Mouse (Mus musculus): ENCODE measurements around the gene Pip4k2a. TPM values are rescaled to one million over a fixed set of nuclear protein-coding genes. Genes with fewer than 3 reads are reported as not detected.

Pip4k2a gene
- total RNA-seq, 2 experiments from 2014 or later: 51.5 to 56.6 TPM

DNA sequence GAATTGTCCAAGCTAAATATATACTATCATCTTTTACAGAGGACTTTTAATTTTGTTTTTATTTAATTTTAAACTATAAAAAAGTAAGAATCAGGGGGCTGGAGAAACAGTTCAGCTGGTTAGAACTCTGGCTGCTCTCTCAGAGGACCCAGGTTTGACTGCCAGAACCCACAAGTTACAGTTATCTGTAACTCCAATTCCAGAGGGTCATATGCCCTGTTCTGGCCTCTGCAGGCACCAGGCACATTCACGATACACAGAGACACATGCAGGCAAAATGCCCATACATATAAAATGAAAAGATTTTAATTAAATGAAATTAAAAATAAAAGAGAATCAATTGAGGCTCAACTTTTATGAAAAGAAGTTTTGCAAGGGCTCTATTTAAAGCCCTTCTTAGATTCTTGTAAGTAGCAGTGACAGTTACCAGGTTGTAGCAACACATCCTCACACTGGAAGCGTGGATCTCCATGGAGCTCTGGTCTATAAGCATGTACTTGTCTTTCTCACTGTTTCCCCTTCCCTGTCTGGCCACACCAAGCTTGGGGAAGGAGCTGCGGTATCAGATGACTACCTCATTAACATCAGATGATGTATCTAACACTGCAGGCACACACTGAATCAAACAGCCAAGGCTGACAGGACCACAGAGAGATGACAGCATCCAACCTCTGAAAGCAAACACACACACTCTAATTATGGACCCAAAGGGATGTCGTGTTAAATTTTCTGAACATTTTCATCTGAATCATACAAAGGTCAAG is 22.9 kb downstream of the Pip4k2a start:
- no peak overlapping the region for H3K4me3 ChIP-seq
- no peak for DNase-seq (ENCODE audit: low spot score in 2 of 2)
- no peak for TF ChIP-seq CTCF (conservative IDR thresholded peaks at IDR 0.05)
- H3K27ac ChIP-seq: no peak overlapping the region

DNA sequence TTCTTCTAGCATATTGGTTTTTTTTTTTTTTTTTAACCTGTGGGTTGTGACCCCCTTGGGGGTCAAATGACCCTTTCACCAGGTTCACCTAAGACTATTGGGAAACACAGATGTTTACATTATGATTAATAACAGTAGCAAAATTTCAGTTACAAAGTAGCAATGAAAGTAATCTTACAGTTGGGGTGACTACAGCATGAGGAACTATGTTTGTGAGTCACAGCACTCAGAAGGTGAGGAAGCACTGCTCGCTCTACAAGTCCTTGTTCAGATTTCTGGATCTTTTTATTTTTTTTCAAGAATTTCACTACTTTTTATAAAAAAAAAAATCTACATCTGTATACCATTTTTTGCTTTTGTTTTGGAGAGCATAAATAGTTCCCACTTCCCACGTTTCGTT is 26.4 kb downstream of the Pip4k2a start:
- no peak for TF ChIP-seq CTCF (conservative IDR thresholded peaks at IDR 0.05)
- no peak for DNase-seq (ENCODE audit: low spot score in 2 of 2)
- Histone ChIP-seq H3K4me3 (no peak overlapping the region), H3K27ac (no peak overlapping the region)

DNA sequence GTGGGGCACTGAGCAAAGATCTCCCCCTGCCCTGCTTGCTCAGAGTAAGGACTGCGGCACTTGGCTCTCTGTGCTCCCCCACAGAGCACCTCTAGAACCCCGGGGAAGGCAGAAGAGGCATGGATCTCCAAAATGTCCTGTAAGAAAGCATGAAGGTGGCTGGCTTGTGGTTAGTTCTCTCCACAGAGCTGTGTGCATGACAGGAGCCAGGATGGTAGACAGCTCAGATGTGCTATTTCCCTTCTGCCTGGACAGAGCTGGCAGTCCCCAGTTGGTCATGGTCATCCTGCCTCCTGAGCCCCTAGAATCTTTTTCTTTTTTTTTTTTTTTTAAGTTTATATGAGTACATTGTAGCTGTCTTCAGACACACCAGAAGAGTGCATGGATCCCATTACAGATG is 27.5 kb downstream of the Pip4k2a start:
- DNase-seq (ENCODE audit: low spot score in 2 of 2): no peak
- Histone ChIP-seq H3K4me3 (no peak overlapping the region), H3K27ac (no peak overlapping the region)
- no peak for TF ChIP-seq CTCF (conservative IDR thresholded peaks at IDR 0.05)

DNA sequence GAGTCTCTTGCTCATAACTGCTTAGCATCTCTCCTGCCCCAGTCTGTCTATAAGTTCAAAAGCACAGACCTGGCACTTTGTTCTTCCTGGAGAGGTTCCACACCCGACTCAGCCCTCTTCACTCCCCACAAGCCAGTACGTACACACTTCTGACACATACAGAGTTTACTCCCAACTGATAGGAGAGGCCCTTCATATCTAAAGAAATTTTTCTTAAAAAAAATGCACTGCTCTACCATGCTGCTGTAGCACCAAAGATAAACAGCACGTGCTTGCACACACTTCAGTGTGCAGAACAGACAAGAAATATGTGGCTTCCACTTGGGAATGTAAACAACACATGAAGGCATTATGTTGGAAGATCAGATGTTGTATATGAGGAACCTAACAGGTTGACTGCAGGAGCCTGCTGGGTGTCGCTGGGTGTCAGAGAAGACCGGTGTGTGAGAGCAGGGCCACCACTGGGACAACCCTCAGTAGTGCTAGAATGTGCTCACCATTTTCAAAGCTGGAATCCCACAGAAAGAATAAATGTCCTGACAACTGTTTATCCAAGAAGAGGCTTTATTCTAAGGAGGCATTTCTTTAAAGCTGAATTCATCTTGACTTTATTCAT is 28.8 kb downstream of the Pip4k2a start:
- TF ChIP-seq CTCF (conservative IDR thresholded peaks at IDR 0.05): no peak
- no peak for DNase-seq (ENCODE audit: low spot score in 2 of 2)
- Histone ChIP-seq H3K4me3 (no peak overlapping the region), H3K27ac (no peak overlapping the region)

DNA sequence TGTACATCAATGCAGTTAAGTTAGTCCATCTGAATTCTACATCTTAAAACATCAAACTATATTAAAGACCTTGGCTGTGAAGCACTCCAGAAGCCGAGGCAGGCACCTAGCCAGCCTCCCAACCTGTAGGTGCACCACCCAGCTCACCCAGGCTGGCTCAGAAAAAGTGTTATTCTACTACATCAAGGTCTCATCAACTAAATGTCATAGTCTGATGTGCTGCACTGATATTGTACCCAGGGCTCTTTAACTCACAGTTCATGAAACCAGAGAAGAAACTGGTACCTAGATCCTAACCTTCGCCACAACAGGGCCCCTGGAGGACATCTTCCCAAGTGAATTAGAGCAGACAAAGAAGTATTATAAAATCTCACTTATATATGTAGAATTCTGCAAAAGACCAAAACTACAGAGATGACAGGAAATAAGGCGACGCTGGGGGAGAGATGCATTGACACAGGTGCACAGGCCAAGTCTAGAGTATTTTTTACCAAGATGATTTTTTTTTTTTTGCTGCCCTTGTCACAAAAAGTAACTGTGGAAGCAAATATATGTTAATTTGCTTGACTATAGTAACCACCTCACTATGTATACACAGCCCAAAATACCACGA is 30.4 kb downstream of the Pip4k2a start:
- H3K27ac ChIP-seq: no peak overlapping the region
- no peak overlapping the region for H3K4me3 ChIP-seq
- DNase-seq (ENCODE audit: low spot score in 2 of 2): no peak
- no peak for TF ChIP-seq CTCF (conservative IDR thresholded peaks at IDR 0.05)

DNA sequence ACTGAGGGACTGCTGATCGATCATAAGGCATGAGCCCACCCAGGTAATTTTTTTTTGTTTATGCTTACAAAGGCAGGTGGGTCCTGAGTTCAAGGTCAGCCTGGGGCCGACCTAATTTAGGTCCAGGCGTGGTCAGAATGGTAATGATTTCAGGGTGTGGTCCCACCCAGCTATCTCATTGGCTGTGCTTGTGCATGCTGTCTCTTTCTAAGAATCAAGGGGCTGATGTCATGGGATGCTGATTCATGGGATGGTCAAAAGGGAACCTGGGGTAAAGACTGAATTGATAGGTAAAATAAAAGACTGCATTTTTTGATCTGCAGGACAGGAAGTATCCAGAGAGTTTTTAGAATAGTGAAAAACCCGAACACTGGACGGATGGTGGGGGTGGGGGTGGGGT is 31.4 kb downstream of the Pip4k2a start:
- Histone ChIP-seq H3K27ac (no peak overlapping the region), H3K4me3 (no peak overlapping the region)
- TF ChIP-seq CTCF (conservative IDR thresholded peaks at IDR 0.05): no peak
- DNase-seq (ENCODE audit: low spot score in 2 of 2): no peak

DNA sequence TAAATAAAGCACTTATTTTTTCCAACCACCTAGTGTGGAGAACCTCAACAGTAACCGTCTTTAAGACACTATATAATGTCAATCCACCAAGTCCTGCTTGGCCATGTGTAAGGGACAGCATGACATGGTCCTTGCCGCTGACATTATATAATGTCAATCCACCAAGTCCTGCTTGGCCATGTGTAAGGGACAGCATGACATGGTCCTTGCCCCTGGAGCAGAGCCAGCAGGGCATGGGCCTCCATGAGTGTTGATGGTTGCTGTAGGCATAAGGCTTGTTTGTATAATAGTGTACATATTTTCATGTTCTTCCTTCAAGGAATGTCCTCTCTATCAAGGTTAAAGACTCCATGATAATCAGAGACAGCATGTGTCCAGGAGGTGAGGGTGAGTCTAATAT is 32.0 kb downstream of the Pip4k2a start:
- TF ChIP-seq CTCF (conservative IDR thresholded peaks at IDR 0.05): no peak
- no peak for DNase-seq (ENCODE audit: low spot score in 2 of 2)
- H3K4me3 ChIP-seq: no peak overlapping the region
- no peak overlapping the region for H3K27ac ChIP-seq

DNA sequence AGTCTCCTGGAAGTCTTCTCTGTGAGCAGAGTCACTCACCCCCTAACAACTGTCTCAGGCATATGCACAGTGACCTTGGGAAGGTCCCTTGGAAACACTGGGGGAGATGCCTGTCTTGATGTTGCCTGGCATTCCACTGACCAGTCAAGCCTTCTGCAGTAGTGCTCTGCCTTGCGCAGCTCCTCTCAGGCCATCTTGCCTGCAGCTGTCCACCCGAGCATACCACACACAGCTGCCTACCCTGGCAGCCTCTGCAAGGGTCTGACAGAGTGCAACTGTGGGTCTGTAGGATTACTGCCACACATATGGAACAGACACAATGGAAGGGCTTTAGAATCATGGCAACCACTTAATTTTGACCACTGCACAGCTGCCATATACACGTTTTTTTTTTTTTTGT is 32.8 kb downstream of the Pip4k2a start:
- no peak overlapping the region for H3K4me3 ChIP-seq
- DNase-seq (ENCODE audit: low spot score in 2 of 2): no peak
- no peak overlapping the region for H3K27ac ChIP-seq
- no peak for TF ChIP-seq CTCF (conservative IDR thresholded peaks at IDR 0.05)

DNA sequence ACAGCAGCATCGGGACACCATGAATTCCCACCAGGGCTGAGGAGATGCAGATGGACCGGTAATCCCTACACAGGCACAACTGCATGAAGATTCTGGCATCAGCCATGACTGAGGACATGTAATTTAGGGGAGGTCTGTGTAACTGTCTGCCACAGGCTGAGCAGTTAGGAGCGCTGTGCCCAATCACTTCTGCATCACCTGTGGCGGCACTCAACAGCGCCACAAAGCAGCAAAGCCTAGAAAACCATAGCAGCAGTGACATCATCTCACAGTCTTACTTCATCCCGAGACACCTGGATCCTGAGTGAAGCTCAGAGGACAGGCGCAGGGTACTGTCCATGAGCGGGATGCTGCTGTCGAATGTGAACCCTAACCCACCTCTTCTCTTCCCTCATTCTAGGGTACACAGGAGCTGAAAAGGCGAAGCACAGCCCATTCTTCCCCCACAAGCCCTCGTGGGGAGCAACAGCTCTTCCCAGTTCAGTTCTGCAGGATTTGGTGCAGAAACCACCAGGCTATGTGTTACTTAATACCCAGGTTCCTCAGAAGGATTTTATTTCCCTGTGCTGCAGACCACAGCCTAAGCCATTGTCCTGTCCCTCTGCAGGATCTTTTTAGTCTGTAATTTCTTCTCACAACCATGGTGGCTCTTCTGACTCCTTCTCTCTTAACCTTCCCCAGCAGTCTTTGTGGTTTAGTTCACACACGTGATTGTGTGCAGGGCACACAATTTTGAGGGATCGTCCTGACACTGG is 34.5 kb downstream of the Pip4k2a start:
- no peak overlapping the region for H3K4me3 ChIP-seq
- no peak for TF ChIP-seq CTCF (conservative IDR thresholded peaks at IDR 0.05)
- DNase-seq (ENCODE audit: low spot score in 2 of 2): no peak

DNA sequence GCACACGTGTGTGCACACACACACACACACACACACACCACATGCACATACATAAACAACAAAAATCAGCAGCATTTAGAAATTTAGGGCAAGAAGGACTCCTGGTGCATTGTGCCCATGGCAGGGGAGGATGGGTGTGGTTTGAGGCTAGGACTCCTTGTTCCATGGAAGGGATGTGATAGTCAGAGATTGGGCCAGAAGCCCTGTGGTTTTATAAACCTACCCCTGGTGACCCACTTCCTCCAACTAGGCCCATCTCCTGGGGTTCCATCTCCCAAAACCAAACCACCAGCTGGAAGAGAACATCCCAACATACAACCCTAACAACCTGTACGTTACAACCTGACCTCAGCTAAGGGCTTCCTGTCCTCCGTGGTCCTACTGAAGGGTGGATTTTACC is 35.4 kb downstream of the Pip4k2a start:
- TF ChIP-seq CTCF (conservative IDR thresholded peaks at IDR 0.05): no peak
- H3K4me3 ChIP-seq: no peak overlapping the region
- no peak overlapping the region for H3K27ac ChIP-seq
- DNase-seq (ENCODE audit: low spot score in 2 of 2): no peak

More for the DNA sequence above, 34.5 kb downstream of the Pip4k2a start:
- H3K27ac ChIP-seq: no peak overlapping the region

DNA sequence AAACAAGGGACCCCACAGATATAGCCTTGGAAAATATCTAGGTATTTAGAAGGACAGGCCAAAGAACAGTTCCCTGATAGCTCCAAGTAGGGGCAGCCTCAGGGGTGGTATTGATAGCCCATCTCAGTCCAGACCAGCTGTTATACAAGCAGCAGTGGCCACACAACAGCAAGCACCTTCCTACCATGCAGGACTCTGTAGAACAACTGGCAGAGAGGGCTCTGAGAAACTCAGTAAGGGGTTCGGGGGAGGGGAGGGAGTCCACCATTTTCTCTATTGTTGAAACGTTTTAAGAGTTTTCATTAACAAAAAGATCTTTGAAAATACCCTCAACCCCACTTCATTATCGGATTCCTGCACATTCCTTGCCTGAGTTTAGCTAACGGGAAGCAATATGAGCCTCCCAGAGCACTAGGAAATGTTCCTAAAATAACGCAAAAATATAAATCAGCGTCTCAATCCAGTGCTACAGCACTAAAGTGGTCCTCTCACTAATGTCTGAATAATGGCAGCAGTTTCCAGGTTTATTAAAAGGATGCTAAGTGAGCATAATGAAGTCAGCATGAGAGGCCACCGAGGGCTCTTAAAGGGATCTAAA is 37.5 kb downstream of the Pip4k2a start:
- no peak overlapping the region for H3K4me3 ChIP-seq
- no peak overlapping the region for H3K27ac ChIP-seq
- TF ChIP-seq CTCF (conservative IDR thresholded peaks at IDR 0.05): no peak
- DNase-seq (ENCODE audit: low spot score in 2 of 2): no peak

DNA sequence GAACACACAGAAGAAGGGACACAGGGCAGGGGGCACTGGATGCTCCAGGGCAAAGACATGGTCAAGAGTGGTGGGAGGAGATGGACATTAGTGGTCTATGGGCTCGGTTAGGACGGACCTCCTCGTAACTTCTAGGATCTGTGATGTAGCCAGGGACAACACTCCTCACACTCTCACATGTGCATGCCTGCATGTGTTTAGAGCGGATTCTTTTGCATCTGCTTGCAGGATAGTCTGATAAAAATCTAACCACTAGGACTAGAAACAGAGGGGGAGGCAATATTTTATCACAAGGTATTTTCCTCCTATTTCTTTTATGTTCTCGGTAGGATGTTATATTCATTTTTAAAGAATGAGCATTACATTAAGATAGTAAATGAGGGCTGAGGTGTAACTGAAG is 38.4 kb downstream of the Pip4k2a start:
- no peak for TF ChIP-seq CTCF (conservative IDR thresholded peaks at IDR 0.05)
- Histone ChIP-seq H3K4me3 (no peak overlapping the region), H3K27ac (no peak overlapping the region)
- DNase-seq (ENCODE audit: low spot score in 2 of 2): no peak

DNA sequence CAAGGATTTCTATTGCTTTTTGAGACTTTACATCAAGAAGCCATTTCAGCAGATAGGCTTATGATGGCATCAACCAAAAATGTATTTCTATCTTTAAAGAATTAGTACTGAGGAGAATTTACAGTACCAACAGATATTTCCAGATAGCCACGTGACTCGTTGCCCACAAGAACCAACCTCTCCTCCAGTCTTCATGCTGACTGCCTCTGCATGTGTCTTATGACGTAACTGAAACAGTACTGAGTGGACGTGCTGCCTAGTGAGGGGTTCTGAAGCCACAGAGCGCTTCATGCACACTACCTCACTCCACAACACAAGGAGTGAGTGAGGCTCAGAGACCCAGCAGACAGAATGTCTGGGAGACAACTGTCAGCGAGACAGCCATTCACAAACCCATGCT is 38.9 kb downstream of the Pip4k2a start:
- TF ChIP-seq CTCF (conservative IDR thresholded peaks at IDR 0.05): no peak
- Histone ChIP-seq H3K4me3 (no peak overlapping the region), H3K27ac (no peak overlapping the region)
- DNase-seq (ENCODE audit: low spot score in 2 of 2): no peak

All from layer of hippocampus, adult 2 months (tissue).